Comparison of ENCODE assay signal across 24 mouse cellular contexts in genomic region chr5:90199922-90200632, GRCm38 (mm10). TPM values are rescaled to one million over a fixed set of nuclear protein-coding genes. Genes with fewer than 3 reads are reported as not detected.
DNase-seq lines count a peak whose midpoint lies in the region; ATAC-seq and TF ChIP-seq lines count a peak whose summit lies in the region.
"Had no signal": no experiment of that assay in that cellular context is flagged by ENCODE, and none has a peak within 500 bp of the region (broad histone marks: within the 10 kb centered on the region; RNA-seq: fewer than 3 reads in every experiment).

No protein-coding gene starts in this region.

- TF ChIP-seq POLR2A in liver, adult 2 months (IDR thresholded peaks at IDR 0.05; ENCODE audit: extremely low read depth, insufficient read depth, low read length): no peak

- DNase-seq in embryo, embryonic 10 days (ENCODE audit: low spot score): peak; percentile 25
- DNase-seq in embryo, embryonic 9.5 days (ENCODE audit: extremely low spot score): no peak
- peak; percentile 66 for DNase-seq in liver, adult 2 months (ENCODE audit: extremely low read depth, low read depth, low spot score)
- no peak for DNase-seq in liver, embryonic 11.5 days (ENCODE audit: low spot score)
- DNase-seq in embryonic facial prominence, embryonic 14.5 days (ENCODE audit: low spot score): peak; percentile 14
- no peak for DNase-seq in B cell, adult 2 months
- no peak for DNase-seq in cerebellum, adult 9-11 months
- DNase-seq: adrenal gland, adult 8-10 months; cerebellum, adult 9-10 months; heart, adult 2 months; kidney, adult 2 months; kidney, postnatal 4 days; midbrain, embryonic 14.5 days; right cerebral cortex, adult 18-20 months; thymus, adult 2 months had no signal

- 44% methylated on average over 16 of the region's 16 CpGs for WGBS in liver, adult 2 months
- 48% methylated on average over 16 of the region's 16 CpGs for WGBS in liver, embryonic 11.5 days
- 50% methylated on average over 16 of the region's 16 CpGs for WGBS in embryonic facial prominence, embryonic 14.5 days
- WGBS in stomach, embryonic 16.5 days: 45% methylated on average over 16 of the region's 16 CpGs

- no peaks in the 10 kb centered on the region for H3K27me3 ChIP-seq in liver, adult 2 months (ENCODE audit: control insufficient read depth, insufficient read depth, low read length)
- no peaks in the 10 kb centered on the region for H3K27me3 ChIP-seq in liver, embryonic 11.5 days (replicated peaks; ENCODE audit: control insufficient read depth, insufficient read depth, low read length)
- H3K27me3 ChIP-seq in embryonic facial prominence, embryonic 14.5 days (replicated peaks; ENCODE audit: control insufficient read depth, insufficient read depth, low read length): no peaks in the 10 kb centered on the region
- no peaks in the 10 kb centered on the region for H3K27me3 ChIP-seq in stomach, embryonic 16.5 days (ENCODE audit: control insufficient read depth, insufficient read depth, low read length)
- H3K27me3 ChIP-seq: forebrain, embryonic 12.5 days; limb, embryonic 12.5 days; neural tube, embryonic 13.5 days had no signal

- no peak overlapping the region for H3K9ac ChIP-seq in liver, adult 2 months (ENCODE audit: low read depth, low read length)
- no peak overlapping the region for H3K9ac ChIP-seq in liver, embryonic 11.5 days (ENCODE audit: low read depth, low read length)
- H3K9ac ChIP-seq in embryonic facial prominence, embryonic 14.5 days (ENCODE audit: low read depth, low read length): no peak overlapping the region
- H3K9ac ChIP-seq in stomach, embryonic 16.5 days (ENCODE audit: low read length): no peak overlapping the region
- H3K9ac ChIP-seq: forebrain, embryonic 12.5 days; heart, embryonic 15.5 days; limb, embryonic 12.5 days; neural tube, embryonic 13.5 days had no signal

- no peaks in the 10 kb centered on the region for H3K79me2 ChIP-seq in liver, adult 2 months (ENCODE audit: control insufficient read depth, insufficient read depth, low read length)

- ATAC-seq in liver, embryonic 11.5 days (replicated peaks; ENCODE audit: low FRiP score): no peak
- no peak for ATAC-seq in embryonic facial prominence, embryonic 14.5 days (ENCODE audit: low read depth)
- 0 out of 2 replicates have a peak, but pooled peaks have one; percentile 25 for ATAC-seq in stomach, embryonic 16.5 days (ENCODE audit: insufficient read depth, low FRiP score)
- ATAC-seq: CD4-positive, CD25-positive, alpha-beta regulatory T cell, adult 4 months; hindbrain, embryonic 16.5 days; Patski had no signal

- H3K4me2 ChIP-seq in liver, embryonic 11.5 days: no peak overlapping the region
- H3K4me2 ChIP-seq in embryonic facial prominence, embryonic 14.5 days (ENCODE audit: low read depth, low read length): no peak overlapping the region
- H3K4me2 ChIP-seq in stomach, embryonic 16.5 days (ENCODE audit: low read depth, low read length): no peak overlapping the region
- H3K4me2 ChIP-seq: forebrain, embryonic 12.5 days; heart, embryonic 15.5 days; limb, embryonic 12.5 days; neural tube, embryonic 13.5 days had no signal

- H3K4me1 ChIP-seq in liver, adult 2 months (ENCODE audit: control insufficient read depth, insufficient read depth, low read length): peaks cover 10% of the 10 kb centered on the region
- no peaks in the 10 kb centered on the region for H3K4me1 ChIP-seq in liver, embryonic 11.5 days (replicated peaks; ENCODE audit: control insufficient read depth, insufficient read depth, low read length)
- H3K4me1 ChIP-seq in embryonic facial prominence, embryonic 14.5 days (ENCODE audit: control insufficient read depth, insufficient read depth, low read length): no peaks in the 10 kb centered on the region
- no peaks in the 10 kb centered on the region for H3K4me1 ChIP-seq in stomach, embryonic 16.5 days (ENCODE audit: control insufficient read depth, insufficient read depth, low read length)
- H3K4me1 ChIP-seq: forebrain, embryonic 12.5 days; heart, embryonic 15.5 days; limb, embryonic 12.5 days; megakaryocyte, embryonic 14.5 days; neural tube, embryonic 13.5 days had no signal

- no peak overlapping the region for H3K4me3 ChIP-seq in liver, adult 2 months (ENCODE audit: insufficient read depth, low read depth, low read length)
- H3K4me3 ChIP-seq in liver, embryonic 11.5 days (ENCODE audit: low read depth, low read length): no peak overlapping the region
- no peak overlapping the region for H3K4me3 ChIP-seq in embryonic facial prominence, embryonic 14.5 days (ENCODE audit: low read depth, low read length)
- no peak overlapping the region for H3K4me3 ChIP-seq in stomach, embryonic 16.5 days (replicated peaks; ENCODE audit: low read length)
- H3K4me3 ChIP-seq: forebrain, embryonic 12.5 days; heart, adult 2 months; heart, embryonic 15.5 days; limb, embryonic 12.5 days; megakaryocyte, embryonic 14.5 days; neural tube, embryonic 13.5 days had no signal

- TF ChIP-seq CTCF in liver, adult 2 months (IDR thresholded peaks at IDR 0.05; ENCODE audit: low read depth, low read length): no peak

- no peaks in the 10 kb centered on the region for H3K9me3 ChIP-seq in liver, embryonic 11.5 days (ENCODE audit: control insufficient read depth, low read length)
- no peaks in the 10 kb centered on the region for H3K9me3 ChIP-seq in embryonic facial prominence, embryonic 14.5 days (ENCODE audit: control insufficient read depth, low read length)
- no peaks in the 10 kb centered on the region for H3K9me3 ChIP-seq in stomach, embryonic 16.5 days (replicated peaks; ENCODE audit: control insufficient read depth, low read length)
- H3K9me3 ChIP-seq: forebrain, embryonic 12.5 days; heart, embryonic 15.5 days; limb, embryonic 12.5 days; megakaryocyte, embryonic 14.5 days; neural tube, embryonic 13.5 days had no signal

- no peak overlapping the region for H3K27ac ChIP-seq in liver, adult 2 months (replicated peaks; ENCODE audit: insufficient read depth, low read depth, low read length)
- H3K27ac ChIP-seq in liver, embryonic 11.5 days (ENCODE audit: low read depth, low read length): no peak overlapping the region
- no peak overlapping the region for H3K27ac ChIP-seq in embryonic facial prominence, embryonic 14.5 days (replicated peaks; ENCODE audit: low read depth, low read length)
- no peak overlapping the region for H3K27ac ChIP-seq in stomach, embryonic 16.5 days (ENCODE audit: low read length)
- H3K27ac ChIP-seq: forebrain, embryonic 12.5 days; heart, adult 2 months; heart, embryonic 15.5 days; limb, embryonic 12.5 days; neural tube, embryonic 13.5 days had no signal

- H3K36me3 ChIP-seq in liver, adult 2 months (ENCODE audit: control insufficient read depth, insufficient read depth, low read length): no peaks in the 10 kb centered on the region
- no peaks in the 10 kb centered on the region for H3K36me3 ChIP-seq in liver, embryonic 11.5 days (ENCODE audit: control insufficient read depth, insufficient read depth, low read length)
- no peaks in the 10 kb centered on the region for H3K36me3 ChIP-seq in embryonic facial prominence, embryonic 14.5 days (ENCODE audit: control insufficient read depth, insufficient read depth, low read length)
- H3K36me3 ChIP-seq in stomach, embryonic 16.5 days (ENCODE audit: control insufficient read depth, insufficient read depth, low read length): no peaks in the 10 kb centered on the region
- H3K36me3 ChIP-seq: forebrain, embryonic 12.5 days; heart, embryonic 15.5 days; limb, embryonic 12.5 days; neural tube, embryonic 13.5 days had no signal

RNA-seq across cellular contexts. Expression of gene Cox18, which starts 23.7 kb away (rescaled TPM):
- 10.0 and 12.6 TPM in 2 replicates for total RNA-seq in liver, adult 2 months (2014; rRNA removed)
- polyA plus RNA-seq in liver, adult 2 months (2012; rRNA removed): 23.2 and 28.8 TPM in 2 replicates
- 33.0 and 35.9 TPM in 2 replicates for polyA plus RNA-seq in liver, embryonic 11.5 days (2014; fragmentation: Nextera tagmentation; extraction: Ambion mirVana)
- polyA plus RNA-seq in embryonic facial prominence, embryonic 14.5 days (2014; fragmentation: Nextera tagmentation; extraction: Ambion mirVana): 30.8 and 35.5 TPM in 2 replicates
- 26.2 and 27.7 TPM in 2 replicates for polyA plus RNA-seq in stomach, embryonic 16.5 days (2015; fragmentation: Nextera tagmentation; extraction: Ambion mirVana)

Comparison
In these comparisons a context has a peak if more than half of its experiments do, and no peak if none do; other contexts are left out.
1. DNase-seq: peak in embryo, embryonic 10 days (single experiment), liver, adult 2 months (single experiment) and embryonic facial prominence, embryonic 14.5 days (single experiment); none in embryo, embryonic 9.5 days (single experiment), liver, embryonic 11.5 days (single experiment), B cell, adult 2 months (0 of 2) and cerebellum, adult 9-11 months (single experiment).